Mouse (Mus musculus): ENCODE measurements around the gene Gsg1. TPM values are rescaled to one million over a fixed set of nuclear protein-coding genes. Genes with fewer than 3 reads are reported as not detected.

Gsg1 gene
- total RNA-seq, 2 experiments from 2014 or later, result not detected

GRCm38 (mm10) chr6:135218330-135218729 lies 35.8 kb downstream of the Gsg1 start:
- no peak for DNase-seq
- intact Hi-C loops (cut with DNase I), result no loop called here

GRCm38 (mm10) chr6:135212666-135213065 lies 41.5 kb downstream of the Gsg1 start:
- DNase-seq, result no peak
- intact Hi-C loops (cut with DNase I), result no loop called here

- no peak for DNase-seq
- intact Hi-C loops (cut with DNase I), result no loop called here
Measured at GRCm38 (mm10) chr6:135211169-135211568, 43.0 kb downstream of the Gsg1 start.

- DNase-seq, result no peak
- intact Hi-C loops (cut with DNase I), result no loop called here
Measured at GRCm38 (mm10) chr6:135206909-135207308, 47.2 kb downstream of the Gsg1 start.

- intact Hi-C loops (cut with DNase I), result no loop called here
- no peak for DNase-seq
Measured at GRCm38 (mm10) chr6:135205802-135206201, 48.3 kb downstream of the Gsg1 start.

- intact Hi-C loops (cut with DNase I), result no loop called here
- DNase-seq, result no peak
Measured at GRCm38 (mm10) chr6:135204869-135205268, 49.3 kb downstream of the Gsg1 start.

- no peak for DNase-seq
- intact Hi-C loops (cut with DNase I), result no loop called here
Measured at GRCm38 (mm10) chr6:135203737-135204136, 50.4 kb downstream of the Gsg1 start.

GRCm38 (mm10) chr6:135202668-135203067 lies 51.5 kb downstream of the Gsg1 start:
- DNase-seq, result no peak
- intact Hi-C loops (cut with DNase I), result no loop called here

- no peak for DNase-seq
- intact Hi-C loops (cut with DNase I), result no loop called here
Measured at GRCm38 (mm10) chr6:135200122-135200957, 53.8 kb downstream of the Gsg1 start.

GRCm38 (mm10) chr6:135198726-135199125 lies 55.4 kb downstream of the Gsg1 start:
- no peak for DNase-seq
- intact Hi-C loops (cut with DNase I), result no loop called here

GRCm38 (mm10) chr6:135197921-135198532 lies 56.1 kb downstream of the Gsg1 start, which contains the start of the genes Fam234b and Hebp1:
Gene Fam234b, plus strand, starts transcription at chr6:135197977.
Gene Hebp1, minus strand, starts transcription at chr6:135198022.
- intact Hi-C loops (cut with DNase I), result no loop called here
- peak; percentile 72 to 79 for DNase-seq

- DNase-seq, result no peak
- intact Hi-C loops (cut with DNase I), result no loop called here
Measured at GRCm38 (mm10) chr6:135197446-135197845, 56.7 kb downstream of the Gsg1 start.

GRCm38 (mm10) chr6:135196707-135197106 lies 57.4 kb downstream of the Gsg1 start:
- no peak for DNase-seq
- intact Hi-C loops (cut with DNase I), result no loop called here

- intact Hi-C loops (cut with DNase I), result no loop called here
- no peak for DNase-seq
Measured at GRCm38 (mm10) chr6:135194907-135195306, 59.2 kb downstream of the Gsg1 start.

- intact Hi-C loops (cut with DNase I), result no loop called here
- no peak for DNase-seq
Measured at GRCm38 (mm10) chr6:135193733-135194132, 60.4 kb downstream of the Gsg1 start.

- no peak for DNase-seq
- intact Hi-C loops (cut with DNase I), result no loop called here
Measured at GRCm38 (mm10) chr6:135192993-135193392, 61.2 kb downstream of the Gsg1 start.

- intact Hi-C loops (cut with DNase I), result no loop called here
- no peak for DNase-seq
Measured at GRCm38 (mm10) chr6:135191906-135192305, 62.2 kb downstream of the Gsg1 start.

GRCm38 (mm10) chr6:135190122-135190521 lies 64.0 kb downstream of the Gsg1 start:
- no peak for DNase-seq
- intact Hi-C loops (cut with DNase I), result no loop called here

GRCm38 (mm10) chr6:135188629-135189028 lies 65.5 kb downstream of the Gsg1 start:
- intact Hi-C loops (cut with DNase I), result no loop called here
- DNase-seq, result no peak
